Mouse (Mus musculus) CH12.LX (cell line): ENCODE measurements around the gene Slc35f6. TPM values are rescaled to one million over a fixed set of nuclear protein-coding genes. Genes with fewer than 3 reads are reported as not detected.

Source experiments
- DNase-seq: peaks from one replicate; pipeline ENCODE4 v3.0.0-alpha.2; 2013; ENCODE audit errors: extremely low read depth
- H3K27ac ChIP-seq: 2 replicates; pipeline ENCODE4 v1.5.1; 2012; ENCODE audit warnings: low read depth, mild to moderate bottlenecking, control low read depth, moderate library complexity; ENCODE audit not compliant: insufficient read depth
- H3K27me3 ChIP-seq: replicated peaks from 2 replicates; pipeline ENCODE3; 2012; ENCODE audit warnings: inconsistent platforms
- H3K36me3 ChIP-seq, 2 experiments: replicated peaks in 1 of 2; 2 replicates each; pipeline versions ENCODE3 to v1.6.1; 2012; ENCODE audit warnings: inconsistent platforms in 1 of 2, low read length in 1 of 2, mild to moderate bottlenecking in 1 of 2, mixed read lengths in 1 of 2, moderate library complexity in 1 of 2; ENCODE audit not compliant: control insufficient read depth in 1 of 2, insufficient read depth in 1 of 2
- H3K4me1 ChIP-seq, 2 experiments: 2 replicates each; pipeline ENCODE4 v1.6.1; 2012; ENCODE audit warnings: inconsistent platforms in 1 of 2, moderate library complexity in 1 of 2; ENCODE audit not compliant: insufficient read depth in 2 of 2, control insufficient read depth in 1 of 2
- H3K4me2 ChIP-seq: 2 replicates; pipeline ENCODE4 v1.6.1; 2012; ENCODE audit warnings: low read depth, mild to moderate bottlenecking, control low read depth; ENCODE audit not compliant: poor library complexity, insufficient read depth, severe bottlenecking
- H3K4me3 ChIP-seq, 3 experiments: fragments of 150-350 bp in 1 of 3; sonication (generic) in 1 of 3; replicated peaks in 1 of 3; 2 replicates each; pipeline versions ENCODE3 to v1.5.1; 2011 to 2012; ENCODE audit warnings: low read depth in 2 of 3, low read length in 2 of 3, mild to moderate bottlenecking in 2 of 3, moderate library complexity in 2 of 3, control low read depth in 1 of 3, improper control_type of control experiment in 1 of 3, inconsistent platforms in 1 of 3, mixed read lengths in 1 of 3; ENCODE audit not compliant: poor library complexity in 1 of 3
- H3K79me2 ChIP-seq: replicated peaks from 2 replicates; pipeline ENCODE4 v1.6.1; 2012; ENCODE audit warnings: mild to moderate bottlenecking, moderate library complexity; ENCODE audit not compliant: control insufficient read depth, poor library complexity, insufficient read depth, severe bottlenecking; ENCODE audit errors: extremely low read depth
- H3K9ac ChIP-seq: 2 replicates; pipeline ENCODE4 v1.6.1; 2012; ENCODE audit warnings: low read depth, mild to moderate bottlenecking, control low read depth, moderate library complexity; ENCODE audit not compliant: insufficient read depth
- H3K9me3 ChIP-seq: replicated peaks from 2 replicates; pipeline ENCODE3; 2012; ENCODE audit warnings: low read length, inconsistent platforms, mixed read lengths
- BHLHE40 ChIP-seq: IDR thresholded peaks from 2 replicates; pipeline ENCODE4 v1.6.1; 2011; ENCODE audit warnings: mild to moderate bottlenecking, low read depth, low read length, improper control_type of control experiment
- CHD1 ChIP-seq: IDR thresholded peaks from 2 replicates; pipeline ENCODE4 v1.6.1; 2012; ENCODE audit warnings: low read depth, low read length, improper control_type of control experiment, inconsistent platforms
- CHD2 ChIP-seq: IDR thresholded peaks from 2 replicates; pipeline ENCODE4 v1.6.1; 2011; ENCODE audit warnings: low read length, improper control_type of control experiment
- CTCF ChIP-seq, 2 experiments: IDR thresholded peaks in 1 of 2; conservative IDR thresholded peaks in 1 of 2; 2 replicates each; pipeline ENCODE4 v1.5.1; 2011 to 2012; ENCODE audit warnings: low read depth in 2 of 2, low read length in 2 of 2, improper control_type of control experiment in 1 of 2, inconsistent platforms in 1 of 2, mild to moderate bottlenecking in 1 of 2, moderate library complexity in 1 of 2
- ELF1 ChIP-seq: IDR thresholded peaks from 2 replicates; pipeline ENCODE4 v1.6.1; 2014; ENCODE audit warnings: low read depth, mild to moderate bottlenecking, inconsistent platforms, low read length, improper control_type of control experiment
- ETS1 ChIP-seq: conservative IDR thresholded peaks from 2 replicates; pipeline ENCODE4 v1.6.1; 2012; ENCODE audit warnings: low read depth, mild to moderate bottlenecking, inconsistent platforms, low read length, improper control_type of control experiment, moderate library complexity
- HCFC1 ChIP-seq: IDR thresholded peaks from 2 replicates; pipeline ENCODE4 v1.6.1; 2012; ENCODE audit warnings: low read depth, mild to moderate bottlenecking, inconsistent platforms, low read length, improper control_type of control experiment
- JUN ChIP-seq: IDR thresholded peaks from 2 replicates; pipeline ENCODE4 v1.6.1; 2011; ENCODE audit warnings: low read depth, mild to moderate bottlenecking, low read length, improper control_type of control experiment, moderate library complexity; ENCODE audit not compliant: insufficient read depth
- JUND ChIP-seq: conservative IDR thresholded peaks from 2 replicates; pipeline ENCODE4 v1.6.1; 2011; ENCODE audit warnings: low read depth, low read length, improper control_type of control experiment
- MAFK ChIP-seq: IDR thresholded peaks from 2 replicates; pipeline ENCODE4 v1.6.1; 2011; ENCODE audit warnings: low read length, improper control_type of control experiment; ENCODE audit not compliant: insufficient replicate concordance
- MAX ChIP-seq: IDR thresholded peaks from 2 replicates; pipeline ENCODE4 v1.6.1; 2011; ENCODE audit warnings: low read length, improper control_type of control experiment
- MEF2A ChIP-seq: IDR thresholded peaks from 2 replicates; pipeline ENCODE4 v1.6.1; 2014; ENCODE audit warnings: low read depth, mild to moderate bottlenecking, inconsistent platforms, low read length, improper control_type of control experiment, borderline replicate concordance
- MXI1 ChIP-seq: IDR thresholded peaks from 2 replicates; pipeline ENCODE4 v1.6.1; 2011; ENCODE audit warnings: mild to moderate bottlenecking, low read depth, low read length, improper control_type of control experiment
- NRF1 ChIP-seq: IDR thresholded peaks from 2 replicates; pipeline ENCODE4 v1.6.1; 2014; ENCODE audit warnings: low read depth, mild to moderate bottlenecking, inconsistent platforms, low read length, improper control_type of control experiment, moderate library complexity
- PAX5 ChIP-seq: IDR thresholded peaks from 2 replicates; pipeline ENCODE4 v1.6.1; 2012; ENCODE audit warnings: low read length, inconsistent platforms, mixed read lengths
- POLR2A ChIP-seq: IDR thresholded peaks from 2 replicates; pipeline ENCODE4 v1.6.1; 2011; ENCODE audit warnings: low read depth, mild to moderate bottlenecking, improper control_type of control experiment, low read length
- RCOR1 ChIP-seq: conservative IDR thresholded peaks from 2 replicates; pipeline ENCODE4 v1.6.1; 2012; ENCODE audit warnings: low read depth, mild to moderate bottlenecking, inconsistent platforms, low read length, improper control_type of control experiment
- SMC3 ChIP-seq: IDR thresholded peaks from 2 replicates; pipeline ENCODE4 v1.6.1; 2011; ENCODE audit warnings: low read depth, low read length, improper control_type of control experiment
- TBP ChIP-seq: conservative IDR thresholded peaks from 2 replicates; pipeline ENCODE4 v1.6.1; 2011; ENCODE audit warnings: low read depth, low read length, improper control_type of control experiment
- TCF12 ChIP-seq: IDR thresholded peaks from 2 replicates; pipeline ENCODE4 v1.6.1; 2014; ENCODE audit warnings: low read depth, mild to moderate bottlenecking, inconsistent platforms, low read length, improper control_type of control experiment
- UBTF ChIP-seq: IDR thresholded peaks from 2 replicates; pipeline ENCODE4 v1.6.1; 2012; ENCODE audit warnings: low read depth, mild to moderate bottlenecking, inconsistent platforms, low read length, improper control_type of control experiment, moderate library complexity
- USF1 ChIP-seq: IDR thresholded peaks from 2 replicates; pipeline ENCODE4 v1.6.1; 2014; ENCODE audit warnings: low read depth, mild to moderate bottlenecking, inconsistent platforms, low read length, improper control_type of control experiment
- USF2 ChIP-seq: conservative IDR thresholded peaks from 2 replicates; pipeline ENCODE4 v1.6.1; 2011; ENCODE audit warnings: low read depth, low read length, improper control_type of control experiment
- ZKSCAN1 ChIP-seq: IDR thresholded peaks from 2 replicates; pipeline ENCODE4 v1.6.1; 2012; ENCODE audit warnings: low read depth, inconsistent platforms, low read length, improper control_type of control experiment, borderline replicate concordance
- ZMIZ1 ChIP-seq: IDR thresholded peaks from 2 replicates; pipeline ENCODE4 v1.6.1; 2012; ENCODE audit warnings: low read depth, mild to moderate bottlenecking, inconsistent platforms, low read length, improper control_type of control experiment
- ZNF384 ChIP-seq: IDR thresholded peaks from 2 replicates; pipeline ENCODE4 v1.6.1; 2012; ENCODE audit warnings: low read depth, low read length, improper control_type of control experiment, inconsistent platforms
- dilution Hi-C: fragments of 300-500 bp; cut with MboI; formaldehyde crosslinking; loops from 2 replicates; pipeline ENCODE4 v1.14.3; 2020; ENCODE audit warnings: low sequenced_read_pairs; ENCODE audit not compliant: extremely low pct_unique_long_range_greater_than_20kb, extremely low pct_ligation_motif_present
- in situ Hi-C: fragments of 300-500 bp; cut with MboI; formaldehyde crosslinking; loops from 3 replicates; pipeline ENCODE4 v1.14.3; 2019; ENCODE audit warnings: low sequenced_read_pairs, low pct_ligation_motif_present, low pct_unique_long_range_greater_than_20kb, mixed read lengths
- polyA plus RNA-seq: library from polyadenylated mRNA; unstranded; fragments of >175 nt; gene quantifications from 2 replicates; pipeline ENCODE4 v1.2.1, GENCODE M21; 2012; ENCODE audit warnings: low read depth; ENCODE audit not compliant: insufficient read length
- total RNA-seq, 2 experiments: library from RNA; depleted of rRNA; stranded (reverse); fragments of 300-350 nt in 1 of 2; fragments of >200 nt in 1 of 2; gene quantifications; 2 replicates each; pipeline ENCODE4 v1.2.3; 2012 to 2014

The Slc35f6 gene
- total and polyA plus RNA-seq, 3 experiments: 8.9 to 9.5 (median 9.0) TPM

DNA sequence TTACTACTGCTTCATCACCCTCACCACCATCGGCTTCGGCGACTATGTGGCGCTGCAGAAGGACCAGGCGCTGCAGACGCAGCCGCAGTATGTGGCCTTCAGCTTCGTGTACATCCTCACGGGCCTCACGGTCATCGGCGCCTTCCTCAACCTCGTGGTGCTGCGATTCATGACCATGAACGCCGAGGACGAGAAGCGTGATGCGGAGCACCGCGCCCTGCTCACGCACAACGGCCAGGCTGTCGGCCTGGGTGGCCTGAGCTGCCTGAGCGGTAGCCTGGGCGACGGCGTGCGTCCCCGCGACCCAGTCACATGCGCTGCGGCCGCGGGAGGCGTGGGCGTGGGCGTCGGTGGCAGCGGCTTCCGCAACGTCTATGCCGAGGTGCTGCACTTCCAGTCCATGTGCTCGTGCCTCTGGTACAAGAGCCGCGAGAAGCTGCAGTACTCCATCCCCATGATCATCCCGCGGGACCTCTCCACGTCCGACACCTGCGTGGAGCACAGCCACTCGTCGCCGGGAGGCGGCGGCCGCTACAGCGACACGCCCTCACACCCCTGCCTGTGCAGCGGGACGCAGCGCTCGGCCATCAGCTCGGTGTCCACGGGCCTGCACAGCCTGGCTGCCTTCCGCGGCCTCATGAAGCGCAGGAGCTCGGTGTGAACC is 25.4 kb upstream of the Slc35f6 start:
- Histone ChIP-seq H3K4me1 (peaks cover 9 to 35% of the 10 kb centered on the region in 2 experiments), H3K79me2 (no peaks in the 10 kb centered on the region), H3K27me3 (no peaks in the 10 kb centered on the region), H3K27ac (no peak overlapping the region), H3K4me3 (no peak overlapping the region), H3K4me2 (no peak overlapping the region), H3K9ac (no peak overlapping the region), H3K36me3 (no peaks in the 10 kb centered on the region), H3K9me3 (peaks cover 6% of the 10 kb centered on the region)
- no peak for DNase-seq
- in situ Hi-C loops: no loop called here
- dilution Hi-C loops: no loop called here
- TF ChIP-seq PAX5 (no peak), HCFC1 (no peak), USF2 (no peak), JUN (no peak), CHD2 (no peak), ZMIZ1 (no peak), ZKSCAN1 (no peak), TBP (no peak), MAFK (no peak), USF1 (no peak), MXI1 (no peak)

DNA sequence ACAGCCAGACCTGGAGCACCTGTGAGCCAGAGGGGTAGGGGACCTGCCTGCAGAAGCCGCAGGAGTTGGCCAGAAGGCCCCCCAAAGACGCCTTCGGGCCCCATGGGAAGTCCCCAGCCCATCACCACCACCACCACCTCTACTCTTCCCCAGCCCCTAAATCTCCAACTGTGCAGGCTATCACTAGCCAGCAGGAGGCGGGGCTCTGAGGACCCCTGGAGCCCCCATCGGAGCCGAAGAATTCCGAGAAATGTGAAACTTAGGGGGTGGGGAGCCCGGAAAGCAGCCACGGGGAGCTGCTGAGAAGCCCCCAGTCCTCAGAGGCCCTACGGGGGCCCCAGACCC is 24.9 kb upstream of the Slc35f6 start:
- H3K27me3 ChIP-seq: no peaks in the 10 kb centered on the region
- TF ChIP-seq HCFC1 (no peak), CHD2 (no peak), SMC3 (no peak), MAX (no peak), POLR2A (no peak), USF2 (no peak), ETS1 (no peak), JUND (no peak), NRF1 (no peak), PAX5 (no peak), UBTF (no peak), MEF2A (no peak), TCF12 (no peak), RCOR1 (no peak), BHLHE40 (no peak), ZNF384 (no peak), CHD1 (no peak), ELF1 (no peak), JUN (no peak), CTCF (conservative IDR thresholded peaks at IDR 0.05 in 1 of 2, IDR thresholded peaks at IDR 0.05 in 1 of 2; ENCODE audit: low read depth in 2 of 2, low read length in 2 of 2) (no peak)
- TF ChIP-seq, all 38 proteins: peak for 0
- dilution Hi-C loops (no loop called here), in situ Hi-C loops (no loop called here)
- Histone ChIP-seq H3K4me1 (peaks cover 9 to 30% of the 10 kb centered on the region in 2 experiments), H3K27ac (no peak overlapping the region), H3K4me2 (0 out of 2 replicates have a peak overlapping the region, but pooled peaks have one; percentile 30), H3K36me3 (no peaks in the 10 kb centered on the region), H3K9ac (no peak overlapping the region), H3K79me2 (no peaks in the 10 kb centered on the region), H3K9me3 (peaks cover 6% of the 10 kb centered on the region), H3K4me3 (no peak overlapping the region)
- DNase-seq: no peak
